Mouse (Mus musculus): ENCODE results near the gene Btbd10. TPM values are rescaled to one million over a fixed set of nuclear protein-coding genes. Genes with fewer than 3 reads are reported as not detected.

Gene Btbd10
- polyA plus RNA-seq, 2 experiments from 2014 or later = 10.0 to 10.3 TPM

DNA sequence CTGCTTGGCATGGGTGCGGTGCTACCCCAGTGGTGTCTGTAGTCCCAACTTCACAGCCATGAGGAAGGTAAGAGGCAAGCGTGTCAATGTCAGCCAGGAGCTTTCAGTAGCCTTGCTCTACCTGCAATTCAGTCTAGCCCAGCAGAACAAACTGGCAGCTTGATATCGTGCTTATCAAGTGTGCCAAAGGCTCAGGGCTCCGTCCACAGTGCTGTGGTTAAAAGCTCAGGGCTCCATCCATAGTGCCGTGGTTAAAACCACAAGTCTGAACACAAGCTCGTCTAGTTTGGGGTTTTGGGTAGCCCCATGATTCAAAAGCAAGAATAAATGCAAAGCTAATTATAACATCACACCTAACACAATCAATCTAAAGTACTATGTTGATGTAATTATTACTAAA is 74.6 kb downstream of the Btbd10 start:
- ATAC-seq = no peak

DNA sequence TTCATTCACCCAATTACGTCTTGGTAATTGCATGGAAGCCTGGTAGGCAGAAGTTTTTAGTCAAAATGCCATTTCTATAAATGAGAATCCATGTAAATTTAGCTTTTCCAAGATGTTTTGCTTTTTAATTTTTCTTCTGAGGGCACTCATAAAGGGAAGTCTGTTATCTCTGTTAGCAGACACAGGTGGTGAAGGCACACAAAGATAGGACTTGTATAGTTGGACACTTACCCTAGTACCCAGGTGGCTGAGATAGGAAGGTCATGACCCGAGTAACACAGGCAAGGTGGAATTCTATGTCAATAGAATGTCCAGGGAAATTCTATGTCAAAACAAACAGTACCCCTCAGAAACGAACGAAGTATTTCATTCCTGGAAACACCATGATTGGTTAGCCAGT is 77.0 kb downstream of the Btbd10 start:
- no peak for ATAC-seq

DNA sequence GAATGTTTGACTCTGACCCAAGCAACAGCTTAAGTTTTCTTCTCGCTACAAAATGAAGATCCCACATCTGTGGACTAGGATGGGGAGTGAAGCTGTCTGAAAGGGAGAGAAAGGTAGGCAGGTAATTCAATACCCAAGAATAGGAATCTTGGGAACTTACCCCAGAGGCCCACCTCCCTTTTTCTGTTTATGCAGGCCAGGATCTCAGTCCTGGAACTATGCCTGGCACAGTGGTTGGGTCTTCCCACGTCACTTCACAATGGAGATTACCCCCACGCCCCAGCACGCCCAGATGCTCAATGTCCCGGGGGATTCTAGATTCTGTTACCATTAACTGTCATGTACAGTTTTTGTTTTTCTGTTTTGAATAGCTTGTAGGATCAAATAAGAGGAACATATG is 77.5 kb downstream of the Btbd10 start:
- no peak for ATAC-seq

DNA sequence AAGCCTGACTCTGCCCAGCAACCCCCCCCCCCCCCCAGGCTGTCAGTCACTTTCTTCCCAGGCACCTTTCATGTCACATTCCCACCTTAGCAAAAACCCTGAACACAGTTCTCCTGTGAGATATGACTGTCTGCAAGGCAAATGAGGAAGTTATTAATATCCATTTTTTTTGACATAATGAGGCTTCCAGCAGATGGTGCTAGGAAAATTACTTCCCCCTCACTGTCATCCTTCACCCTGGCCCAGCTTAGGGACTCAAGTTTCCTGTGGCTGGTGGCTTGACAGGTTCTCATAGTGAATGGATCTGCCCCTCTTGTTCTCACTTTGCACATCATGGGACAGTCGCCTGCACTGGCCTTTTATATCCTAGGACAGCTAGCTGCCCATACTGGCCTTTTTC is 80.0 kb downstream of the Btbd10 start:
- ATAC-seq = no peak

DNA sequence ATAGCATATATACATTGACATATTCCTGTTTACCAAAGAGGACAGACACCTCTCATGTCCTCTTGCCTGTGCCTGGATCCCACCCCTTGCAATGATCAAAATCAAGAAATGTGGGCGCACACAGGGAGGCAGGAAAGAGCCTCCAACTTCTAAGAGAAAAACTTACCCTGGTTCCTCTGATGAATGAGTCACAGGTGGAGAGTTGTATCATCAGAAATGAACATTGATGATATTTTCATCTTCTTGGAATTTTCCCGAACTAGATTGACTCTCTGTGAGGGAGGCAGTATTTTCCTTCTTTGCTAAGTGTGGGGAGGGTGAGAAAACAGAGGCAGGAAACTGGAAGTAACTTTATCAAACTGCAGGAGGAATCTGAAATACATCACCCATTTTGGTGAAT is 83.8 kb downstream of the Btbd10 start:
- no peak for ATAC-seq

DNA sequence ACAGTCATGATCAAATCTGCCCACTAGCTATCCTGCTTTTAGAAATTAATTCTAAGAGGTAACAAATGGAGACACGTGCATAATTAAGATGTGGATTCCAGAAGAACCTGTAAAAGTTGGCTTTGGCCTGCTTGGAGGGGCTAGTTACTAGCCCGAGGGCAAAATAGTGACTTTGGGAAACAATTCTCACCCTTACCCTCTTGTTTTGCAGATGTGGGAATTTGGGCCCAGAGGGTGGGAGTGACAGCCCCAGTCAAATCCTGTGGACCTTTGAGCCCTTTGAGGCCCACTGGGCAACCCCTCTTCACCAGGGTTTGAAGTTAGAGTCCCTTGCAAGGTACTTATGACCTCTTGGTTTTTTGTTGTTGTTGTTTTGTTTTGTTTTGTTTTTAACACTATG is 89.9 kb downstream of the Btbd10 start:
- ATAC-seq = no peak

DNA sequence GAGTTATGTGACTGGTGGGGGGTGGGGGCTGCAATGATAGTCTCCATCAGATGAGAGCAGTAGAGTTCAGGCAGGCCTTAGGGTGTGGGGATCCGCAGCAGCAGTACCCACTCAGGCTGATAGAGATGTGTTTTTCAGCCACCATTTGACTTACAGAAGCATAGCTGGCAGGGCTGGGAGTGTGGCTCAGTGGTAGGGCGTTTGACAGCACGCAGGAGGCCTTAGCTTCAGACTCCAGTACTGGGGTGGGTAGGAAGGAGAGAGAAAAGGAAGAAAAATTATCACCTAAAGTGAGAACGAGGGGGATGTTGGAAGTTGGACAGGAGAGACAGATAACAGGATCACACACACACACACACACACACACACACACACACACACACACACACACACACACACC is 90.7 kb downstream of the Btbd10 start:
- no peak for ATAC-seq

DNA sequence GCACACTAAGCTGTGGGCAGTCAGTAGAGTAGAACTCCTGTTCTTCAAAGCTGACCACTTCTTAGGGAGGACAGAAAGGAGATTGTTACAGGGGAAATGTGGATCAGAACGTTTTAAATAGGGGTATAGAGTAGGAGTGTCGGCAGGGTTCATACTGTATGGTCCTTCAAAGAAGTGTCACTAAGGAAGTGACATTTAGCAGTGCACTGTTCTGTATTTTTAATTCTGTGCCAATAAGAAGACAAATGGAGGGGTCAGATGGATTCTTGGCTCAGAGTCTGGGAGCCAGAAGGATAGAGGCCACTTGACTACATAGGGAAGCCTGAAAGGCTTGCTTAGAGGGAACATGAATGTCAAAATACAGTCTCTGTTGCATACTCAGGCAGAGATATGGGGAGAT is 91.9 kb downstream of the Btbd10 start:
- ATAC-seq = no peak

DNA sequence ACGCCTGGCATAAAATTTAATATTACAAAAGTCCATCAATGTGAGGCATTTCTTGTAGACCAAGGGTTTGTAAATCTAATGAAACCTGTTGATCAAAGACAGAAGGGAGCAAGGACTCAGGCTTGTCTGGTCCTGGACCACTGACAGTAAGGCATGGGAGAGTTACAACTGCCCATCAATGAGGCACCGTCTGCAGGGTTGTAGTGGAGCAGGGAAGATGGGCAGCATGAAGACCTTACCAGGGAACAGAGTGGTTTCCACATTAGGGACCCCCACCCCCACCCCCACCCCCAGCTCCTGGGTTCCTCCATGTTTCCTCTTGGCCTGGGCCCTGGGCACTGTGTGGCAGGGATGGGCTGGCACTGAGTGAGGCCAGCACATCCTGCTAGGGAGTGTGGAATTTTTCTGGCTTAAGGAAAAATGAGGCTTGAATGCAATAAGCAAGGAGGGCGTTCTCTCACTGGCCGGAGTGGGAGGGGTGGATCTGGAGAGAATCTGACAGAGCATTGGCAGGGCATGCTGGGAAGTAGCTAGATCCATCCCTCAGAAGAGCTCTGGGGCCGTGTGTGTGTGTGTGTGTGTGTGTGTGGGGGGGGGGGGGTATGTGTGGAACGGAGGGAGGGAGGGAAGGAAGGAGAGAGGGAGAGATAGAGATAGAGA is 96.7 kb downstream of the Btbd10 start:
- no peak for ATAC-seq

DNA sequence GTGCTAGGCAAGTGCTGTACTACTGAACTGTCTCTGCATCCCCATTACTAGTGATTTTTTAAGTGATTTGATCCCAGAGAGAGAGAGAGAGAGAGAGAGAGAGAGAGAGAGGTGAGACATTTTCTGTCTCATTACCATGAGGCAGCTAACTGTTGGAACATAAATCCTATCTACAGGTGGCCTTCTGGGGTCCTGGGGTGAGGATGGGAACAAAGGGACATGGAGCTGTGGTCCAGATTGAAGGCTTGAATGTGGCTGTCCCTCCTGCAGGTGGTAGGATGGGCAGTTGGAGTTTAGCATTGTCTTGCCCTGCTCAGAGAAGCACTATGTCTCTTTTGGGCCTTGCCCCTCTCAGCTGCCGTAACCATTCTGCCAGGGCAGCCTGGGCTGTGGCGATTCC is 98.2 kb downstream of the Btbd10 start:
- no peak for ATAC-seq

DNA sequence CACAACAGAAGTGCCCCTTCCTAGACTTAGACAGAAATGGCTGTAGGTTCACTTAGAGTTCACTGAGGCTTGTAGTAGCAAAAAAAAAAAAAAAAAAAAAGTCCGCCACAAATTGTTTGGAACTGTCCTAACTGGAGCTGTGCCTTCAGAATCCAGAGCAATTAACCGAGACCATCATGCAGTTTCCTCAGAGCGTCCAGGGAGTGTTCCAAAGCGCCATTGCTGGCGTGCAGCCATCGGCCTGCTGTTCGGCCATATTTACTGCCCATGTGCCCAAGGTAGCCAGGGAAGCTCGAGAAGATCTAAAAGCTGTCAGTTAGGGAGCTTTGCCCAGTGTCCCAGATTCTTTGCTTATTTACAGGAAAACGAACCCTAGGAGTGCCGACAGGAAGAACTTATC is 98.6 kb downstream of the Btbd10 start:
- no peak for ATAC-seq

DNA sequence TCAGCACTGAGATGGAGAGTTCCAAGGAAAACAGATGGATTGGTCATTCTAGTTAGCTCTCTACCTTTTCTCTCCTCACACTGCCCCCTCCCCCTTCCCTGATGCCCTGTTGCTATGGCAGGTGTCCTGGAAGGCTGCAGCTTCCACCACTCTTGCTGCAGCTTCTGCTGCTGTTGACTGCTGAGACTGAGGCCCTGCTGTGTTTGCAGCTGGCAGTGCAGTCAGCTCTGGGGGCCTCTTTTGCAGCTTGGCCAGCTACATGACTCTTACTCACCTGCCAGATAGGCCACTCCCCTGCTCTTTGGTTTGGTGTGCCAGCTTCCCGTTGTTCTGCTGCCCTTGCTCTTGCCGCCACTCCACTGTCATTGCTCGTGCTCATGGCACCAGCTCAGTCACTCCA is 99.3 kb downstream of the Btbd10 start:
- ATAC-seq = no peak

DNA sequence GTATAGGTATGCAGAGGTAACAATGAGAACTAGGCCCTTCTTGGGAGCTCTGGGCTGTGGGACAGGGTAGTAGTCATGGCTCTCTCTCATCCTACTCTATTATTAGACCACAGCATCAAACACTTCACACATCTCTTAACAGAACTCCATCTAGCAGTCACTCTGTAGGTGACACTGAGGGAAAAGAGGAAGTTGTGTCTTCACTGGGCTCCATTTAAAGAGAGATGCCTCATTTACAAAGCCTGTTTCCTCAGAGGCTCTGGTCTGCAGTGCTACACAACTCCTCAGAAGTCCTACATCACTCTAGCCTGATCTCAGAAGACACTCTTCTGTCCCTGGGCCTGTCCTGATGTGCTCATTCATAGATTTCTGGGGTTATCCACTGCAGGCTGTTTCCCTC is 100.1 kb downstream of the Btbd10 start:
- no peak for ATAC-seq

DNA sequence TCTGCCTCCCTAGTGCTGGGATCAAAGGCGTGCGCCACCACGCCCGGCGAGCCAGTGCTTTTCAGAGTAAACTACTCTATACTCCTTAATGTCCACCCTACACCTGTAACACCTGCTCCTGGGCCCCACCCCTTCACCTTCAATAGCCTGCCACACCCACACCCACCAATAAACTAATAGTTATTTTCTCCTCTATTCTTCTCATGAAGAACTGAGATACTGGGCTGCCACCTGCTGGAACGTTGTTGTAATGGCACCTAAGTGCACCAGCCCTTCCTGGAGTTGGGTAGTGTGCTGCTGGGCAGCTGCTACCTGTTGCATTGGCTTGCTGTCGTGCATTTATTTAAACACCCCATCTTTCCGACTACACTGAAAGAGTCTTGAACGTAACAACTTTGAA is 100.9 kb downstream of the Btbd10 start:
- peak; percentile 80 for ATAC-seq

Other genes starting within 250 kb of the Btbd10 start
- 10 to 100 TPM; 22.6 to 25.0 TPM for gene Arntl, start 161.9 kb downstream of the Btbd10 start, polyA plus RNA-seq (2017; shearing (Covaris generic))
- gene Pth, start 19.2 kb upstream of the Btbd10 start, polyA plus RNA-seq (2017; shearing (Covaris generic)) = not detected
- 10 to 100 TPM; 71.7 to 87.3 TPM for gene Far1, start 144.4 kb upstream of the Btbd10 start, polyA plus RNA-seq (2017; shearing (Covaris generic))

Data from CD4-positive, CD25-positive, alpha-beta regulatory T cell, adult 4 months (primary cell).